Mouse (Mus musculus): ENCODE results near the gene Pcnx2.

GRCm38 (mm10) chr8:125845281-125845680 is 52.8 kb downstream of the Pcnx2 start:
- no peak for TF ChIP-seq CTCF (conservative IDR thresholded peaks at IDR 0.05; ENCODE audit: low read length)
- no peak for TF ChIP-seq POU5F1 (IDR thresholded peaks at IDR 0.05; ENCODE audit: borderline replicate concordance, low read length)
